Mouse (Mus musculus): Measurements from ENCODE around the gene Fetub.

Gene Fetub

DNA sequence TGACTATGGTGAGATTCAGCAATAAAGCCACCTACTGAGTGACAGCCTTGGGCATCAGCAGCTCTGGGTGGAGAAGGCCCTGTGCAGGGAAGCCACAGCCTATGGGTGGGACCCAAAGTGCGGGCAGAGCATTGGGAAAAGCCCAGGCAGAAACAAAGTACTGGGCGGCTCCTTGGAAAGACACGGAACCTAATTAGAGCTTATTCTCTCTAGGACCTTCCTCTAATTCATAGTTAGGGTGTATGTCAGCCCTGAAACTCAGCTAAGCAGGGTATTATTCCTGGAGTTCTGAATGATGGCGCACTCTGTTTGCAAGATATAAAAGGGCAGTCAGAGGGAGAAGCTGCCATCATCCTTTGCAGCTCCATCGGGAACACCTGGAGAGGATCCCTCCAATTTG is at the start of gene Fetub:
Gene Fetub (plus strand): TSS at position 301 of the 400 bp plus-strand sequence.
- DNase-seq (ENCODE audit: low spot score in 2 of 2): no peak

DNA sequence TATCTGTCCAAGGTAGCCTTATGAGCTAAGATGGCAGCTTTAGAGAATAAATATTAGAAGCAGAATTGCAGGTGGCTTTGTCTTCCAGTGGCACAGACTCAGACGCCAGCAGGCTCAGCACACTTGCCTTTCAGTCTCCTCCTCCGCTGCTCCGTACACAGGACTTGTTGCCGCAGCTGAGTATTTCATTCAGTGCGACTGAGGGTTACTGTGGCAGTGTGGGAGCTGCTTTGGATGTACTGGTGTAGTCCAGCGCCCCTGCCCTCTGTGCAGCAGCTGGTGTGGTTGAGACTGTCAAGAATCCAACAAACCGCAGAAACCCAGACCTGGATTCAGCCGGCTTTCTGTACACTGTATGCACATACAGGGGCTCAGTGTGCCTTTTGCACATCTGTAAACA is 45.7 kb upstream of the Fetub start:
- no peak for DNase-seq (ENCODE audit: low spot score in 2 of 2)

DNA sequence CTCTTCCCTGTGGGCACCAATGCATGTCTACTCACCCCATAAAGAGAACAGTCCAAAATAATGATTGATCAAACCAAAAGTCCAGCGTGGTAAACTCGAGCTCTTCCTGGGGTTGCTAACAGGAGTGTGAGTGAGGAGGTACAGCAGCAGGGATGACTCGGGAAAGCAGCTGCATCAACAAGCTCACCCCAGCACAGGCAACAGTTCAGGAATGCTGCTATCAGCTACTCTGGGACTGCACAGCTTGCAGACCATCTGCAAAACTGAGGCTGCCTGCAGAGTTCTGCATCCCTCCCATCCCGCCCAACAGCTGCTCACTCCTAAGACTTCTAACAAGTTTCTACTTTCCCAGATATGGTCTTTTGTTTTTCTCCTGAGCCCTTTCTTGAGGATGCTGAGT is 44.8 kb upstream of the Fetub start:
- no peak for DNase-seq (ENCODE audit: low spot score in 2 of 2)

DNA sequence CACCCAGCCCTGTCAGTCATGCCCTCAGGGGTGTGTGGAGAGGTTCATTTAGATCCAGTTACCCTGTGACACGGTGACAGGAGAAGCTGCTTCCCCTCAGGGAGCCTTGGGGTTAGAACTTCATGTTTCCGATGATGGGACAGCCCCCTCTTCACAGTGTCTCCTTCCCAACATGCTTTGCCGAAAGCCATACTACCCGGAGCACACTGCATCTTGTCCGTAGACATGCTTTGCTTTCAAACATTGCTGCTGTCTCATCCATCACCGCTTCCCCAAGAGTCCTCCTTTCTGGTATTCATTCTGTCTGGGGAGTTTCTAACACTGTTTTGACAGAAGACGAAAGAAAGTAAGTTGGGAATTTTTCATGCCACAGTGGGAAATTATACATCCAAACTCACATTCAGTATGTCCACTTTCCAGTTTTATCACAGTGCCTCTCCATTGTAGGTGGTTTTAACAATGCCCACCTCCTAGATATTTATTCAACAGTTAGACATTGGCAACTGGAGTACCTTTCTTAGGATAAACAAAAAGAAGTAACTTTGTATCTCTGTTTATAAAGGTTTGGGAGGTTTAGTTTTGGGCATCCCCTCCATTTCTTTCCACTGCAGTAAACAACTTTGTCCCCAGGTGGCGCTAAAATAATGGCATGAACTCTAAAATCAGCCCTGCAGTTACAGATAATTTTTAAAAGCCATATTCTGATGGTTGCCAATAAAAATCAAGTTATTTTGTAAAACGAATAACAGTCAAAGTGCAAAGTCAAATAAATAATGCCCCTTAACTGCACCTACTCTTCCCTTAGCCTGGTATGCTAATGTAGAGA is 41.7 kb upstream of the Fetub start:
- peak in 1 of 2 experiments; percentile 16 for DNase-seq (ENCODE audit: low spot score in 2 of 2)

DNA sequence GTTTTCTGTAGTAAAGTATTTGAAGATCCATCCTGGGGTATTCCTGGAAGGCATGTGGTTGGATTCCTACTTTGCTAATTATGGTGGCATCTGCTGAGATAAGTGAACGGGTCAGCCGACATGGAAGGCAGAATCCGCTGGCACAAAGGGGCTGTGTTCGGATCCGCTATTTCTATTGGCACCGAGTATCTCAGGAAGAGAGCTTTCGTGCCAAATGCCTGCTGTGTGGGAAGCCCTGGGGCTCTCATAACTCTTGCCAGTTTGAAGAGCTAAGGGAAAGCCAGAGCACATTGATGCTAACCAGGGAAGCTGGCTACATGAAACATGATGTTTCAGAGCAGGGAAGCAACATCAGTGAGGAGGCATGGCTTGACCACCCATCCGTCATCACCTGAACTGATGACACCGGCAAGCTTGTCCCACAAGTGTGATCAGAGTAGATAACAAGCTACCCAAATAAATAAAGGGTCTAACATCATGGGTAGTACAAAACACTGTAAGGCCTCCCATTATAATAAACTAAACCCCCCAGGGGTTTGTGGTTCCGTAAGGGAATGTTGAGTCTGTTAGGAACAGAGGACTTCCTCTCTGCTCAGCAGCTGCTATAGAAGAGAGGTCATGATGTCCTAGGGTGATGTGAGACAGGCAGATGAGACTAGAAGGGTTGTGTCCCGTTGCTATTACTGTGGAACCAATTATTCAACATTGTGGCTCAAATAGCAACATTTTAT is 40.3 kb upstream of the Fetub start:
- no peak for DNase-seq (ENCODE audit: low spot score in 2 of 2)

DNA sequence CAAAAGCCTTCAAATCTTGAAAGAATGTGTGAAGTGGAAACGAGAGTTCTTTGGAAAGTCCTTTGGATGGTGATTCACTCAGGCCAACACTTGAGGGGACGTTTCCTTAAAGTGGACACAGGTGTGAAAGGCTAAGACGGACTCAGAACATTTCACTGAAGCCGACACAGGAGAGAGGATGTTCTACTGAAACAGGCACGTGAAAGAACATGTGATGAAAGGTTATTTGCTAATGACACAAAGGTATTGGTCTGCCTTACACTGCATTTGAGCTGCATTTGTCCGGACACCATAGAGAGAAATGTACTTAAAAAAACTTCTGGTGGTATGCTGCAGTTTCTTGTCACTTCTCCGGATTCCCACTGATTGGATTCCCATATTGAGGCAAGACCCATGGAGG is 39.4 kb upstream of the Fetub start:
- no peak for DNase-seq (ENCODE audit: low spot score in 2 of 2)

DNA sequence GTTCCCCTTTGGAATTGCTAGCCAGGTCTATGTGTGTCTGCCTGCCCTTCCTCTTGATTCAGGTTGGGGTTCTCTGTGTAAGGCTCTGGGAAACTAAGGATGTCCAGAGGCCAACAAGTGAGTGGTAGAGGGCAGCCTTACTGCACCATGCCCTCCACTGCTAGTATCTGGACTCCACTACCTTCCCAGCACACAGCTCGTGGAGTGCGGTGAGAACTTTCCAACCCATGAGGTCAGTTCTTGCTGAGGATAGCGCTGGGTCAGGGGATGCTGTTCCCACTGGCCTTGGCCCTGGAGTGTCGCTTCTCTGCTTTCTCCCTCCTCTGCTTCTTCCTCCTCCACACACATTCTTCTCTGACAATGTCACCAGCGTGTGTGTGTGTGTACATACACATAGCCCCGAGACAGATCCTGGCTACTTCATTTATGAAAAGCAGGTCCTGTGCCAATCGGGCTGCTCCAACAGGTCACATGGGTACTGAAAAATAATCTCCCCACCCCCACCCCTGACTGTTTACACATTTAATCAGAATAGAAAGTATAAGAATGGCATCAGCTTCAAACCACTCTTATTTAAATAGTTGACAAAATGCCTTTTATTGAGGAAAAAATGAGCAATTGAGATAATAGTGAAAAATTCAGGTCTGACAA is 38.1 kb upstream of the Fetub start:
- DNase-seq (ENCODE audit: low spot score in 2 of 2): no peak

DNA sequence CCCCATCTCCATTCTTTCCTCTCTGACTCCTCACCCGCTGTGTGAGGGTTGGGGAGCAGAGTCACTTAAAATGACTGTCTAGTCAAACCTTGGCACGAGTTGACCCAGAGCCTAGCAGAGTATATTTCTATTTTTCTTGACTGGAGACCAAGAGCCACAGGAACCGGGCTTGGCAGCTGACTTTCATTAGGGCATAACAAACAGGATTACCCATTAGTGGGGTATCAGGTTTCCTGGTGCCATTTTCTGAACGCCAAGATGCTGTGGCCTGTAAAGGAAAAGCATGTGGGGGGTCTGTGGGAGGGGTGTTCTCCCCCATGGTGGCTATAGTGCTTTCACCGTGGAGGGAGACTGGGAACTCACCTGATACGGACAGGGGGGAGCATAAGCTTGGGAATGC is 37.2 kb upstream of the Fetub start:
- no peak for DNase-seq (ENCODE audit: low spot score in 2 of 2)

DNA sequence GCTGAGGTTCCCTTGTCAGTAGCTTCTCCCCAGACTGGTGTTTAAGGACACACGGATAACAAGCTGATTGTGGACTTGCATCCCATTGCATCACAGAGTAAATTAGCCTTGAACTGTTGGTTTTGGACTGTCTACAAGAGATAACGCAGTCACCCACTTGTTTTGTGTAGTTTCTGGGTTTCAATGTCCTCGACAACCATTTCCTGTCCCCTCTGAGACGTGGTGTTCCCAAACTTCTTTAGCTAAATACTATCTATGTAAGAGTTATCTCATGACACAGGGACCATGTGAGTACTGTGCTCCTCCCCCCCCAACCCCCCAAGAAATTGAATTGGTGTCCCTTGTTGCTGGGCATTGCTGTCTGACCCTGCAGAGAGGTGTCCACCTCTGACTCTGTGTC is 36.6 kb upstream of the Fetub start:
- no peak for DNase-seq (ENCODE audit: low spot score in 2 of 2)

DNA sequence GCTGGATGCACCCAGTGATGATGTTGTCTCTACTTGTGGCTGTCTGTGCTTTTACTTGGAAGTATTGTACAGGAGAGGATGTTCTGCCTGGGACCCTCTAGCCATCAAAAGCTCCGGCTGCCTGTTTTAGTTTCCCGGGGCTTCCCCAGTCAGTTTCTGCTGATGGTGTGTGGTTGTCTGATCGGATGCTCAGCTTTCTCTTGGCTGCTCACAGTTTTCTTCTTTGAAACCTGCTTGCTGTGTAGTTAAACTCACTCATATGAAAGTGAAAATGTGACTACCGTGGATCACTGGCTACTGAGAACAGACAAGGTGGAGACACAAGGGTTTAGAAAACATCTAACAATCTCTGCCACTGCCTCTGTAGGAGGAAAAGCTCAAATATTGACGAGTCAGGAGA is 34.7 kb upstream of the Fetub start:
- no peak for DNase-seq (ENCODE audit: low spot score in 2 of 2)

DNA sequence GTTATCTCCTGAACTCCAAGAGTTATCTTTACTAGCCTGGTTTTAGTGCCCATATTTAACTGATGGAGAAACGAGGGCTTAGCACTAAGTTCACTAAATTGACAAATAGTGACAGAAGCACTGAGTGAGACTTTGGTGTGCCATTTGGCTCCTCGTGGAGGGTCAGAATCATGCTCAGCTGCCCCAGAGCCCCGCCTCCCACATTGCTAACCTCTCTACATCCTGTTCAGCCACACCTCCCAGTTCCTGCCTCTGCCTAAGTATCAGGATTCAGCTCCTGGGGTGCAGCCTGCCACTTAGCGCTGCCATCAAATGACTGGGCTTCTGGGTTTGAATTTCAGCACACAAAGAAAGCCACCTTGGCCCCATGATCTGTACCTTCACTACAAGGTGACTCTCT is 32.8 kb upstream of the Fetub start:
- peak in 1 of 2 experiments; percentile 5 for DNase-seq (ENCODE audit: low spot score in 2 of 2)

DNA sequence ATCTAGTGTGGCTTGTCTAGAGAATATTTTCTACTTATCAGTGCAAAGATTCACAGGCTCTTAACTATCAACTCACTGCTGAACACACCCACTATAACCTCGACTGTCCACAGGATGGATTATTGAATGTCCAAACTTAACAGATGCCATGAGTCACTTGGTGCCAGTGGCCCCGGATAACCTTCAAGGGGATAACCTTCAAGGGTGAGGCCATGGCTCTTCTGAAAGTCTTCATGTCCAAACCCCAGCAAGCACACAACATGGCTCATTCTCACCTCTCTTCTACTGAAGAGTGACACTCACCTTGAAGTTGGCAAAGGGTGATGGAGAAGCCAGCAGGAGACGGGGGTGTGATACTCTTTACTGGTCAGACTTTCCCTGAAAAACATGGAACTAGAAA is 31.4 kb upstream of the Fetub start:
- no peak for DNase-seq (ENCODE audit: low spot score in 2 of 2)

DNA sequence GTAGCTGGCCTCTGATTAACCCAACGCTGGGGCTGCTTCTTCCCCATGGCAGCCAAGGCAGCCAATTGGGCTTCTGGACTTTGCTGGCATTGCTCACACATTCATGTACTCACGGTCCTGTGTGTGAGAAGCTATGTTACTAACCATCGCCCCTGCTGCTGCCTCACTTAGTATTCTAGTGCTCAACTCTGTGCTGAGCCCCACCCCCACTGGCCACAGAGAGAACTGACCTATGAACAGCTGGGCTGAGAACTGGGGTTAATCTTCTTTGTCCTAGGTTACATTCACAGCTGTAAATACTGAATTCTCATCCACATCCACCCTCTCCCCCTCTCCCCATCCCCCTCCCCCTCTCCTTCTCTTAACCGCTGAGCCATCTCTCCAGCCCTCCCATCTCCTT is 29.3 kb upstream of the Fetub start:
- no peak for DNase-seq (ENCODE audit: low spot score in 2 of 2)

DNA sequence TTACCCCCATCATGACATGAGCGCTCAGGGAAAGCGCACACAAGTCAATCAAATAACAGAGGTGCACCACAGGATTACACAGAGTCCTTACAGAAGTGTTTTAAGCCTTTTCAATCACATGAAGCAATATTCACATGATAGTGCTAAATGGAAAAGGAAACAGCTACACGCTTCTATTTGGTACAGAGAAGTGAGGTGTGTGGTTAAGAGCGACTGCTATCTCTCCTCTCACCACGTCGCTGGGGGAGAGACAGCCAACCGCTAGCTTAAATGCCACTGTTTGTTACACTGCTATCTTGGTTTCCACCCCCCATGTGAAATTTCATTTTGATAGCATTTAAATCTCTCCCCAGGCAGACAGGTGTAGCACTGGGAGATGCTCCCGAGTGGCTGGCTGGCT is 28.4 kb upstream of the Fetub start:
- DNase-seq (ENCODE audit: low spot score in 2 of 2): no peak

DNA sequence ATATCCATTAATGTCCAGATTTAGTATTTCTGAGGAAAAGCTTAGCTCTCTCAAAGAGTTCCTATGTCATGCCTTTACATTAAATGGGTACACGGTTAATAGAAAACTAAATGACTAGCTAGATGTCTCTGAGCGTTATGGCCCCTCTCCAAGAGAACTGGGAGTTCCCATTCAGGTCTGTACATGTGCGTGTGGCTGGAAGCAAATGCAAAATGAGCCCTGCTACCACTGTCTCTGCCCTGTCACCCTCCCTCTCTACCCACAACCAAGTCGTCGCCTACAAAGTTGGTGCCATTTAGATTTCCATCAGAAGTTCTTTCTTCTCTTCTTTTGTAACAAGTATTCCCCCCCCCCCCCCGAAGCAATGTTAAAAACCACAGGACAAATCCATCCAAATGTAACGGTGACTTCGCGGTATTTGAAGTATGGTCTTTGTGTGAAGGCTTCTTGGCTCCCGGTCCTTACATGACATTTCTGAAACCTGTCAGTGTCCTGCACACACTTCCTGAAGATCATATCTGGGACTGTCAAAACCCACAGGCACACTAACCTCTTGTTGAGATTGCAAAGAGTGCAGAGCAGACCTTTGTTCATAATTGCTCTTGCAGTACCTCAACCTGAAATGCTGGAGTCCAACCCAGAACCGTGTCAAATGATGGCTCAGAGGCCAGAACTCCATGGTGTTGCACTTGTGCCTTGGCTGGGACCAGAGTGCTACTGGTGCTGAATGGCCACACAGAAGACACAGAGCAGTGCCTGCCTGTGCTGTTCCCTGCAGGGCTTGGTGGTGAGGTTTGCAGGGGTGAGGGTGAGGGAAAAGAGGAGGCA is 27.2 kb upstream of the Fetub start, which contains the start of gene Ahsg:
Gene Ahsg (plus strand): TSS at position 595 of the 828 bp plus-strand sequence.
- no peak for DNase-seq (ENCODE audit: low spot score in 2 of 2)

DNA sequence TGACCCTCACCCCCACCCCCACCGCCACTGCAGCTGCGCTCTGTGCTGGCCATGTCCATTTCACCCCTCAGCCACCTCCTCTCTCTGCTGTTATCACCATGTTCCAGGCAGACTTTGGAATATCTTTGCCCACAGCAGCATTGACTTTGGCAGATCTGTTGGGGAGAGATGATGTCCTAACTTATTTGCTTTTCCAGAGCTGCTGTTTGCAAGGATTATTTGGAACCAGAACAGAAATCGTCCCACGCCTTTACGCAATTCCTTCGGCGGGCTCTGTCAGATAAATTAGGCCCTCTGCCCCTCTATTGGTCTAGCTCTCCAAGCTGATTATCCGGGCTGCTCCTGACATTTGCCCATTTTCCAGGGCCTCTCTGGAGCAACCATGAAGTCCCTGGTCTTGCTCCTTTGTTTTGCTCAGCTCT is 26.4 kb upstream of the Fetub start:
- DNase-seq (ENCODE audit: low spot score in 2 of 2): no peak

DNA sequence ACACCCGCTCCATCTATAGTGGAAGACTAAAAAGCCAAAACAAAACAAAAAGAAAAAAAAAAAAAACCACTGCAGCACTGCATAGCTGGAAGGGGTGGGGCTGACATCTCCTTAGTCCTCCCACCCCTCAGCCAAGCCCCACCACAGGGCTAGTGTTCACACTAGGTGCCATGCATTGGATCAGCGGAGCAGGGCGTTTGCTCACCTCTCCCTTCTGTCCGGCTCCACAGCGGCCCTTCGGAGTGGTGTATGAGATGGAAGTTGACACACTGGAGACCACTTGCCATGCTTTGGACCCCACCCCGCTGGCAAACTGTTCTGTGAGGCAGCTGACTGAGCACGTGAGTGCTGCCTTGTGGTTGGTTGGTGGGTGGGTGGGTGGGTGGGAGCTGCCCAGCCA is 24.0 kb upstream of the Fetub start:
- DNase-seq (ENCODE audit: low spot score in 2 of 2): no peak

DNA sequence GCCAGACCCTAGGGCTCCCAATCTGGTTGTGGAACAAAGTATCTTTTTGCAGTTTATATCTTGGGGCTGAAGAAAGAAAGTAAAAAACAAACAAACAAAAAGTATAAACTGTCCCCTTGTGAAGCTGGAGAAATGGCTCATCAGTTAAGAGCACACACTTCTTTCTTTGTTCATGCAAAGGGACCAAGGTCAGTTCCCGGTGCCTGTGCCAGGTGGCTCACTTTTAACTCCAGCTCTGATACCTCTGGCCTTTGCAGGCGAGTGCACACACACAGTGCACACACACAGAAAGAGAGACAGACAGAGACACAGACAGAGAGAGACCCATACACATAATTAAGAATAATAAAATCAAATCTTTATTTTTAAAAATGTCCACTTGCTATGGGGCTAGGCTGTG is 21.5 kb upstream of the Fetub start:
- DNase-seq (ENCODE audit: low spot score in 2 of 2): no peak

DNA sequence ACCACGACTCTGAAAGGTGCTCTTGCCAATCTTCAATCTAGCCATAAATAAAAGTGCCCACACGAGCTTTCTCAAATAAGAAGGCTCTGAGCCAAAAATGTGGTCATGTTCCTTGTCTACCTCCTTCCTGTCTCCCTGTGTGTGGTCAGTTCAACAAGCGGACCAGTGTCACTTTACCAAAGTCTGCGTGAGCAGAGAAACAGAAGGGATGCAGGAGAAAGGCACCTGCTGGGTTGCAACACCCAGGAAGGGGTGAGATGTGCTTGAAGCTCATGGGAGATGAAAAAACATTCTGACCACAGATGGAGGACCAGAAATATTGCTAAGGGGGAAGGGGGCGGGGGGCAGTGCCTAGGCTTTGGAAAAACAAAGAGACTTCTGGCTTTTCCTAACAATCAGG is 18.8 kb upstream of the Fetub start:
- DNase-seq (ENCODE audit: low spot score in 2 of 2): no peak

DNA sequence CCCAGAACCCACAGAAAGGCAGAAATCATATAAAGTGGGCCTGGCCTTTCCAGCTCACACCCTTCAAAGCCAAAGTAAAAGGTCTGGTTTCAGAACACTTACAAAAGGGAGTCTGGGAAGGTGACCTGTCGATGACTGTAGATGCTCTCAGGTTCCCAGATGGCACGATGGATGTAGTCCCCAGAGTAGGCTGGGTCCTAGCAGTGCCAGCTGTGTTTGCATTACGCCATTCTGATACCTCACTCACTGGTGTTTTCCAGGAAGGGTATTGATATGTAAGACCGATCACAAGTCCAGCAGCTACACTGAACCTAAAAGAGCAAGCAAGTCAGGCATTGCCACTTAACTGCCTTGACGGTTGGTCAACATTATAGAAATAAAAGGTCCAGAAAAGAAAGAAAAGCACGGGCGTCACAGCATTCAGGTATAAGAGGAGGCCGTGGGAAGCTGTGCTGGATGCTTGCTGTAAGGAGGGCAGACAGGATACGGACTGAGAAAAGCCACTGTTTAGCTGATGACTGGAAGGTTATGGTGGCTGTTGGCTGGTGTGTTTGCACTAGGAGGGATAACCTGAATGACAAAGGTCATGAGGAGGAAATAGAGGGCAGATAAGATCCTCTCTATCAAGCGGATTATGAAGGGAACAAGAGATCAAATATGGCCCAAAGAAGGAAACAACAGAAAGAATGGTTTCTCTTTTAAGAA is 18.1 kb upstream of the Fetub start:
- no peak for DNase-seq (ENCODE audit: low spot score in 2 of 2)

DNA sequence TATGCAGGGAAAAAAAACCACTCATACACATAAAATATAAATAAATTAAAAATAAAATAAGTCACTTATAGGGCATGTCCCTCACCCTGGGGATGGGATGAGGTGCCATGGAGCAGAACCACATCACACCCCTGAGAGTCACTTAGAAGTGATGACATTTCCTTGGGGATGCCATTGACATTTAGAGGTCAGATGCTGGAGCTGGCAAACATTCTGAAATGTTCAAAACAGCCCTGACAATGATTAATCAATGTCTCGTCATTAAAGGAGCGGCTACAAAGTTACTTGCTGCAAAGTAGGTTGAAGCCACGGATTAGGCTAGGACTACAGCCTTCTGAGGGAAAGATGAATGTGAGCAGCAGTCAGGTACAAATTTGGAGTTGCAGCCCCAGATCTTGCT is 16.8 kb upstream of the Fetub start:
- no peak for DNase-seq (ENCODE audit: low spot score in 2 of 2)

All from spleen, postnatal 14 days (tissue).